Mouse (Mus musculus) cerebellum, adult (tissue): ENCODE data around the gene Cacna1g.

ENCODE experiments used
- ATAC-seq: cut with Nextera tagmentation; 2 replicates; pipeline ENCODE4 v1.9.2; 2017; ENCODE audit warnings: mild to moderate bottlenecking, moderate library complexity, mixed read lengths; ENCODE audit not compliant: insufficient number of reproducible peaks, low FRiP score, low TSS enrichment

Cacna1g gene

GRCm38 (mm10) chr11:94451091-94451773 is 22.8 kb downstream of the Cacna1g start:
- no peak for ATAC-seq

- no peak for ATAC-seq
These were observed 24.1 kb downstream of the Cacna1g start for GRCm38 (mm10) chr11:94449886-94450285.

GRCm38 (mm10) chr11:94449239-94449638 is 24.8 kb downstream of the Cacna1g start:
- ATAC-seq, result no peak

- no peak for ATAC-seq
These were observed 27.0 kb downstream of the Cacna1g start for GRCm38 (mm10) chr11:94447017-94447416.

GRCm38 (mm10) chr11:94445300-94445699 is 28.7 kb downstream of the Cacna1g start:
- no peak for ATAC-seq

GRCm38 (mm10) chr11:94444829-94445228 is 29.2 kb downstream of the Cacna1g start:
- ATAC-seq, result no peak

- no peak for ATAC-seq
These were observed 32.2 kb downstream of the Cacna1g start for GRCm38 (mm10) chr11:94441752-94442151.

- ATAC-seq, result no peak
These were observed 32.9 kb downstream of the Cacna1g start for GRCm38 (mm10) chr11:94441122-94441521.

- ATAC-seq, result no peak
These were observed 33.6 kb downstream of the Cacna1g start for GRCm38 (mm10) chr11:94440421-94440820.

- no peak for ATAC-seq
These were observed 44.9 kb downstream of the Cacna1g start for GRCm38 (mm10) chr11:94429011-94429651.

GRCm38 (mm10) chr11:94428091-94428835 is 45.7 kb downstream of the Cacna1g start:
- no peak for ATAC-seq

GRCm38 (mm10) chr11:94425656-94426055 is 48.3 kb downstream of the Cacna1g start:
- ATAC-seq, result no peak

- no peak for ATAC-seq
These were observed 48.8 kb downstream of the Cacna1g start for GRCm38 (mm10) chr11:94425215-94425614.

- ATAC-seq, result no peak
These were observed 49.6 kb downstream of the Cacna1g start for GRCm38 (mm10) chr11:94424380-94424779.

- no peak for ATAC-seq
These were observed 50.1 kb downstream of the Cacna1g start for GRCm38 (mm10) chr11:94423855-94424254.

- ATAC-seq, result no peak
These were observed 53.0 kb downstream of the Cacna1g start for GRCm38 (mm10) chr11:94420991-94421390.

- no peak for ATAC-seq
These were observed 53.7 kb downstream of the Cacna1g start for GRCm38 (mm10) chr11:94420325-94420724.

- ATAC-seq, result peak; percentile 36; the same call in 1 of the 2 replicates
These were observed 54.8 kb downstream of the Cacna1g start for GRCm38 (mm10) chr11:94419004-94419727.

GRCm38 (mm10) chr11:94414042-94414441 is 60.0 kb downstream of the Cacna1g start:
- no peak for ATAC-seq

GRCm38 (mm10) chr11:94413516-94413915 is 60.5 kb downstream of the Cacna1g start:
- no peak for ATAC-seq
